21 mouse cellular contexts compared by ENCODE assay signal in the genomic region with DNA sequence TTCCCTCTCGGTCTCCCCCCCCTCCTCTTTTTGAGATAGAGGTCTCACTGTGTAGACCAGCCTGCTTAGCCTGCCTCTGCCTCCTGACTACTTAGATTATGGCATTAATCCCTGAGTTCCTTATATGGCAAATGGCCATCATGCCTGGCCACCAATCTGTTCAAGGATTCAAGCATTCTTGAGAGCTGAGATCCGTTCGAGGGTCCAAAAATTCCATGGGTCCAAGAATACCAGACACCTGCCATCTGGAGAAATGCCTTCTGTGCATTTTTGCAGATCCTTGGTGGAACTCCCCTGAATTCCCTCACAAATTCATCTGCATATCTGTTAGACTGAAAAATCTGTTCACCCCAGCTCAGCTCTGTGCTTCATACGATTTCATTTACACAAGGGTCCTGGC. TPM values are rescaled to one million over a fixed set of nuclear protein-coding genes. Genes with fewer than 3 reads are reported as not detected.
"Had no signal": no experiment of that assay in that cellular context is flagged by ENCODE, and none has a peak within 500 bp of the region (broad histone marks: within the 10 kb centered on the region; RNA-seq: fewer than 3 reads in every experiment).

No protein-coding gene starts in this region.

- H3K4me3 ChIP-seq: neural tube, embryonic 12.5 days; neural tube, embryonic 13.5 days; neural tube, embryonic 15.5 days; stomach, embryonic 15.5 days had no signal

- H3K9me3 ChIP-seq: neural tube, embryonic 12.5 days; neural tube, embryonic 13.5 days; neural tube, embryonic 15.5 days; stomach, embryonic 15.5 days had no signal

- DNase-seq: retina, postnatal 1 day; right cerebral cortex, adult 18-20 months; right cerebral cortex, postnatal 14 days; right cerebral cortex, postnatal 25 days; right cerebral cortex, postnatal 4 days; spleen, adult 18-20 months; thymus, adult 18-20 months; thymus, adult 2 months; thymus, postnatal 14 days; thymus, postnatal 25 days; thymus, postnatal 36 days; thymus, postnatal 4 days had no signal

- H3K27me3 ChIP-seq: neural tube, embryonic 12.5 days; neural tube, embryonic 13.5 days; neural tube, embryonic 15.5 days; stomach, embryonic 15.5 days had no signal

- H3K4me2 ChIP-seq: neural tube, embryonic 12.5 days; neural tube, embryonic 13.5 days; neural tube, embryonic 15.5 days; stomach, embryonic 15.5 days had no signal

- H3K36me3 ChIP-seq: stomach, embryonic 15.5 days had no signal

- H3K27ac ChIP-seq: neural tube, embryonic 12.5 days; neural tube, embryonic 13.5 days; neural tube, embryonic 15.5 days; stomach, embryonic 15.5 days; stomach, postnatal 0 days had no signal

- H3K9ac ChIP-seq: neural tube, embryonic 12.5 days; neural tube, embryonic 13.5 days; neural tube, embryonic 15.5 days; stomach, embryonic 15.5 days had no signal

- H3K4me1 ChIP-seq: stomach, embryonic 15.5 days had no signal

RNA-seq across cellular contexts. Expression of a gene that starts 16.8 kb away (rescaled TPM):
- polyA plus RNA-seq: stomach, embryonic 14.5 days had no signal

RNA-seq across cellular contexts. Expression of a gene that starts 43.6 kb away (rescaled TPM):
- polyA plus RNA-seq: small intestine, adult 2 months; spleen, adult 2 months; thymus, postnatal 0 days had no signal
